Mouse (Mus musculus) testis, adult 2 months (tissue): ENCODE data around the gene Tmtc4.

Source experiments
- CTCF ChIP-seq: fragments of 200-500 bp; IDR thresholded peaks from 2 replicates; pipeline ENCODE4 v1.5.1; 2012; ENCODE audit warnings: low read depth, mild to moderate bottlenecking, inconsistent platforms, low read length, moderate library complexity; ENCODE audit not compliant: control insufficient read depth, insufficient read depth, insufficient replicate concordance
- POLR2A ChIP-seq: fragments of 200-500 bp; IDR thresholded peaks from 2 replicates; pipeline ENCODE4 v1.6.1; 2012; ENCODE audit warnings: low read depth, mild to moderate bottlenecking, inconsistent platforms, low read length, moderate library complexity; ENCODE audit not compliant: control insufficient read depth

DNA sequence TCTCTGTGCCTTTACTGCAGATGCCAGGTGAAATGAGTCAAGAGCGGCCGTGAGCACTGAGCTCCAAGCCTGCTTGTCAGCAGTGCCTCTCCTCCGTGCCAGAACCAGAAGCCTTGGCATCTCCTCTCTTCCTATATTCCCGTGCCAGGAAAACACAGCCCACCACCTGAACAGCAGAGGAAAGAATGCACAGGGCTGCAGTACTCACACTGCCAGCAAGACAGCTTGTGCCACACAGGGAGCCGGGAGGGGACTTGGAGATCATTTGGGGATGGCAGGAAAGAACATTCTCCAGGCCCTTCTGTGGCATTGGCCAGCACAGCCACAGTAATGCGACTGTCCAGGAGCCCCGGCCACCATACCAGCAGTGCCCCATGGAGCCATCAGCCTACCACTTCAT is 97.9 kb downstream of the Tmtc4 start:
- TF ChIP-seq POLR2A (no peak), CTCF (no peak)
